Mouse (Mus musculus) T-helper 2 cell (primary cell): ENCODE results near the gene Tnr.

Source experiments
- in situ Hi-C: fragments of 300-600 bp; cut with MboI, MseI; formaldehyde crosslinking; loops from one replicate; pipeline ENCODE4 v1.15.1; 2025; ENCODE audit warnings: high pct_unique_total_duplicates

Tnr gene

GRCm38 (mm10) chr1:159788312-159788711 lies 264.7 kb downstream of the Tnr start:
- in situ Hi-C loops = no loop called here

DNA sequence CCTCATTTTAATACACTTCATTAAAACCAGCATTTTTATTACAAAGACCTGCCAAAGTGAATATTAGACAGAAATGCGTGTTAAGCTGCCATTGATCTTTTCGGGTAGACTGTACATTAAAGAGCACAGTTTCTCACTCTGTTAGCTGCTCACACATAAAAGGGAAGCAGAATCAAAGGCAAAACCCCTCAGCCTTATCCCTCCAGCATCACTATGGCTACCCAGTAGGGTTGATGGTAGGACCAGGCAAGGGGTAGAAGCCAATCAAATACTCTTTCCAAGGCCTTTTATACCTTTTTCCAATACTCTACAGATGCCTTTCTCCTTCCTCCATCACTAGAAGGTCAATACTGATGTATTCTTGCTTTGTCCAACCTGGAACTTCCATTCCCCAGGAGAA lies 269.0 kb downstream of the Tnr start:
- in situ Hi-C loops = no loop called here

- in situ Hi-C loops = no loop called here
Measured at GRCm38 (mm10) chr1:159796021-159796420, 272.5 kb downstream of the Tnr start.

- in situ Hi-C loops = no loop called here
Measured at GRCm38 (mm10) chr1:159800366-159800765, 276.8 kb downstream of the Tnr start.

DNA sequence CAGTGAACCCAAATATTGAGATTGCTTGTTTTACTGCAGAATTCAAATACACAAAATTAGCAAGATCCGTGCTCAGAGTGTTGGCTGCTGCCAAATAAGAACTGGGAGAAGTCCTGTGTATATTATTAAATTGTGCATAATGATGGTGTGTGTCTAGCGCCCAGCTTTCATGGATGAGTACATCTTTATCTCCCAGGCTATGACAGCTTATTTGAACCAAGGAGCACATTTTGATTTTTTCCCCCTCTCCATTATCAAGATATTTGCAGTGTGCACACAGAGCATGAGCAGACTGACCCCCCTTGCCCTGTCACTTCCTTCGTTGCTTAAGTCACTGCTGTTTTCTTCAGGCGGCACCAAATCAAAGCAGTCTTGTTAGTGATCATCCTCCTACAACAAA lies 278.2 kb downstream of the Tnr start:
- in situ Hi-C loops = no loop called here

GRCm38 (mm10) chr1:159803711-159804110 lies 280.1 kb downstream of the Tnr start:
- in situ Hi-C loops = no loop called here

DNA sequence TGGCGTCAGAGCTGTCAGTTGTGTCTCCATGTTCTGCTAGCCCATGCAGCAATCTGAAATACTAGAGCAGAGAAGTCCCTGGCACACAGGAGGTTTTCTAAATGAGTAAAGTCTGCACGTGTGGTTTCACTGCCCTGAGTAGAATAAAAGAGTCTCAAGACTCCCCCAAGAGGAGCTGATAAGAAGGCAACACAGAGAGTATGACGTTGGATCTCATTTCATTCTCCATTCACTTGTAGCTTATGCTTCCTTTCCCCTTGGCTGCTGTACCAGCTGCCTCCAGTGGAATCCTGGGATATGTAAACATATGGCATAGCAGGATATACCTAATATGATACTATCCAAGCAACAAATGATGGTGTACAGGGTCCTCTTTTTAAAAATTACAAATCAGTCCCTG lies 285.9 kb downstream of the Tnr start:
- in situ Hi-C loops = no loop called here

GRCm38 (mm10) chr1:159811805-159812204 lies 288.2 kb downstream of the Tnr start:
- in situ Hi-C loops = no loop called here

- in situ Hi-C loops = no loop called here
Measured at GRCm38 (mm10) chr1:159812820-159813411, 289.3 kb downstream of the Tnr start.

DNA sequence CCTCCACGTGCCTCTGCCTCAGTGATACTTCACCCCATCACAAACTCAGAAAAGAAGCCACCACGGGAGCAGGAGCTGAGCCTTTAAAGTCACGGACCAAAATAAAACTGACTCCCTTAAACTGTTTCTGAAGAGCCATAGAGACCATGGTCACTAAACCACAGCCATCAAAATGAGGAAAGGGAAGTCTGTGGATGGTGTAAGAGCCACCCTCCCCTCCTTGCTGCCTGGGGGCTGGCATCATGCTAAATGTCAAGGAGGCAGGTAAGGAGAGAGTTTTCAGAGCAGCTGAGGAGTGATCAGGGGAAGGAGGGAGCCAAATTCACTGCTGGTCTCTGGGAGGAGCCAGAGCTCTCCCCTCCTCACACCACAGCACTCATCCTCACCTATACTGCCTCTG lies 290.8 kb downstream of the Tnr start:
- in situ Hi-C loops = no loop called here

- in situ Hi-C loops = no loop called here
Measured at GRCm38 (mm10) chr1:159816614-159817371, 293.2 kb downstream of the Tnr start.

DNA sequence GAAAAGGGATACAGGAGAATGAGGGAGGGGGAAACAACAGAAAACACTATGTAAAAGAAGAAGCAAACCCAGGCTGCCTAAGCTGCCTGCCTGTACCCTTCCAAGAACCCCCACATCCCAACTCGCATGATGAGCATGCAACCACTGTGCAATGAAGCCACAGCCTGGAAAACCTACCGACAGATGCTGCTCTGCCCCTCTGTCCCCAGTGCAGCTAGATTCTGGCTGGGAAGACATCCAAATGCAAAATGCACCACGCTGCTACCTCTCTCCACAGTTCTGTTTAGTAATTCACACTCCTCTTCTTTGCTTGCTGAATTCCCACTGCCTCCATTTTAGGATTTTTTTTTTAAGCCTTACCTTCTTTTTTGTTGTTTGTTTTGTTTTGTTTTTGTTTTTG lies 295.9 kb downstream of the Tnr start:
- in situ Hi-C loops = no loop called here

GRCm38 (mm10) chr1:159822416-159822815 lies 298.8 kb downstream of the Tnr start:
- in situ Hi-C loops = no loop called here

- in situ Hi-C loops = no loop called here
Measured at GRCm38 (mm10) chr1:159828531-159828930, 305.0 kb downstream of the Tnr start.

GRCm38 (mm10) chr1:159833165-159833564 lies 309.6 kb downstream of the Tnr start:
- in situ Hi-C loops = no loop called here

DNA sequence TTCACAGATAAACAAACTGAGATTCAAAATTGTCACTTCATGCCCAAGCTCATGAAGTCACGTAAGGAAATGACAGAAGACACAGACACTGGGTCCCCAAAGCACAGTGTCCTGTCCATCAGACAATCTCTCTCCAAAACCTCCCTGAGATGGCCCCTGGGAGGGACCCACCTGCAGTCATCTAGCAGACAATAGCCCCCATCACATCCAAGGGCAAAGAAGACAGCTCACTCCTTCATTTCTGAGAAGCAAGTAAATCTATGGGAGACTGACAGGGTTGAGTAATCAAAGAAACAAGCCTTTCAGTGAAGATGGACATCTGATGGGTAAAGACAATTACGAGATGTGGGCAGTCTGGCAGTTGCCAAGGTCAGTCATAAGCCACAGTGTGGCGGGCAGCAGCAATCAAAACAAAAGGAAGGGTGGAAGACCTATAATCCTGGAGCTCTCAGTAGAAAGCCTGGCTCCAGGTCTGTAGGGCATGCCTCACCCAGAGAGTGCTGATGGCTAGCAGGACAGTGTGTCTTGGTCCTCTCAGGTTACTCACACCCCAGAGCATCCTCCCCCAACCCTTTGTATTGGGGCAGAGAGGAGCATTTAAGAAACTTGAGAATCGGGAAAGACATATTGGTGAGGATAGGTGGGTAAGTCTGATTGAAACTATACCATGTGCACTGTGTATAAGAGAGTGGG lies 310.2 kb downstream of the Tnr start:
- in situ Hi-C loops = no loop called here

GRCm38 (mm10) chr1:159835126-159835525 lies 311.6 kb downstream of the Tnr start:
- in situ Hi-C loops = no loop called here

- in situ Hi-C loops = no loop called here
Measured at GRCm38 (mm10) chr1:159840337-159840736, 316.8 kb downstream of the Tnr start.

- in situ Hi-C loops = no loop called here
Measured at GRCm38 (mm10) chr1:159842876-159843275, 319.3 kb downstream of the Tnr start.

- in situ Hi-C loops = no loop called here
Measured at GRCm38 (mm10) chr1:159852088-159852487, 328.5 kb downstream of the Tnr start.

DNA sequence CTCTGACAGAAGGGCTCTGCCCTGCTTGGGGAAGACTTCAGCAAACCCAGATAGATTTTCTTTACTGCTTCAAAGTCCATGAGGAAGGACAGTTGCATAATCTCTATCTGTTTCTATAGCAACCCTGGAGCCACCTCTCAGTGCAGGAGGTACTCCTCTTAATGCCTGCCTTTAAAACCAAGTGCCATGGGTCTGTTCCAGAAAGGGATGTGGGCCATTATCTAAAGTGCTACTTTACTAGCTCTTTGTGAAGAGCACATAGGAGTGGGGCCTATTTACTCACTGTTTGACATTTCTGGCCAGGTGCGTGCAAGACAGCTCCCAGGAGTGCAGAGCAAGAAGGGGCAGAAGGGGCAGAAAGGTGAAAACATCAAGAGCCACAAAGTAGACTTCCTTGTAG lies 330.7 kb downstream of the Tnr start:
- in situ Hi-C loops = no loop called here

GRCm38 (mm10) chr1:159861782-159862474 lies 338.4 kb downstream of the Tnr start:
- in situ Hi-C loops = no loop called here
